Mouse (Mus musculus) mammary gland, adult 2 months (tissue): ENCODE data around the gene Homer1. TPM values are rescaled to one million over a fixed set of nuclear protein-coding genes. Genes with fewer than 3 reads are reported as not detected.

Experiments
- polyA plus RNA-seq: library from polyadenylated mRNA; depleted of rRNA; stranded (reverse); fragments of >200 nt; gene quantifications from 2 replicates; pipeline ENCODE4 v1.2.3, GENCODE M21; 2012; ENCODE audit warnings: low replicate concordance; rRNA removed

The Homer1 gene
- polyA plus RNA-seq = 3.3 TPM in 2 replicates

GRCm38 (mm10) chr13:93299316-93299715 lies at the start of gene Homer1:
Gene Homer1, plus strand, starts transcription at chr13:93299635.

Other genes starting within 250 kb of the Homer1 start
- 0.11 and 17.6 TPM in 2 replicates for gene Cmya5, start 154.9 kb upstream of the Homer1 start, polyA plus RNA-seq
- 15.2 and 23.2 TPM in 2 replicates for gene Tent2, start 107.2 kb upstream of the Homer1 start, polyA plus RNA-seq
- gene Jmy, start 200.2 kb downstream of the Homer1 start, polyA plus RNA-seq = 5.3 and 11.5 TPM in 2 replicates